Mouse (Mus musculus): ENCODE measurements around the gene Ntng1.

Gene Ntng1

DNA sequence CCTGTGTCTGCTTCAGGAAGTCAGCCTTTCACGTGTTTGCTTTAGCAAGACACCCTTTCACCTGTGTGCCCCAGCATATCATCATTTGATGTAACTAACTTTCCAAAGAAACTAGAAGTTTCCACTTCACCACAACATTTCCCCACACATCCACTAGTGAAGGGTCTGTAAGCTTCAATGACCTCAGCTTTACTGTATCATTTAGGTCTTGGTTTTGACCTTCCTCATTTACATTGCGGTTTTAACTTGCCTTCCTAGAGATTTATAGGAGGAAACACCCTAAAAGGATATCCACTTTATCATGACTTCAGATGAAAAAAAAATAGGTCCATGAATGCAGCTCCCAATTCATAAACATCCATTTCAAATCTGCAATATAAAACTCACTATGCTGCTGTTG, 89.7 kb downstream of the Ntng1 start:
- DNase-seq: no peak

DNA sequence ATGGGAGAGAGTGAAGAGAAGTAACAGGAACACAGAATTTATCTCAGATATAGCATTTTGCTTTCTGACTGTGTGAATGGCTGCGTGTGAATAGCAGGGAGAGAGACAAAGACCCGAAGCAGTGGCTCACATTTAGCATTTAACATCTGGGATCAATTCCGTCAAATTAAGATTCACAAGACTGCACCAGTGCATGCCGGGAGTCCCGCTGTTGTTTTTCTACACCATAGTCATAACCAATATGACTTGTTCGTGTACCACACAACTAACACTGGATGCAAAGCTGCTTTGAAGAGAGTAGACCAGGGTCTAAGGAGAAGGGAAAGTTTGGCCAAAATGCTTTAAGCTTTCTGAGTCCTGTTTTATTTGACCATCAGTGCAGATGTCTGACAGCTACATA, 95.7 kb downstream of the Ntng1 start:
- DNase-seq: no peak

DNA sequence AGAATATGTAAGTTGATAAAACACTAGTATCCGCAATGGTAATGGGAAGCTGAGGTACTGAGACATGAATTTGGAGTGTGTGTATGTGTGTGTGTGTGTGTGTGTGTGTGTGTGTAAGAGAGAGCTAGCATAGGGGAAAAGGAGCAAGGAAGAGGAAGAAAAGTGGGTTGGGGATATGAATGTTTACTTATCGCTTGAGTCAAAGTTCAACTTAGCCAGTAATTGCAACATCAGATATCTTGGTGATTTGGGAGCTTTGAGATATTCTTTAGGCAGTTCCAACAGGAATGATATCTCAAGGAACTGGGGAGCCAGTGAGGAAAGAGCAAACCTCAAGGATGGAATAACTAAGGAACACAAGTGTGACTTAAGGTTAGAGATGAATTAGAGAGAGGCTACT, 97.1 kb downstream of the Ntng1 start:
- DNase-seq: no peak

DNA sequence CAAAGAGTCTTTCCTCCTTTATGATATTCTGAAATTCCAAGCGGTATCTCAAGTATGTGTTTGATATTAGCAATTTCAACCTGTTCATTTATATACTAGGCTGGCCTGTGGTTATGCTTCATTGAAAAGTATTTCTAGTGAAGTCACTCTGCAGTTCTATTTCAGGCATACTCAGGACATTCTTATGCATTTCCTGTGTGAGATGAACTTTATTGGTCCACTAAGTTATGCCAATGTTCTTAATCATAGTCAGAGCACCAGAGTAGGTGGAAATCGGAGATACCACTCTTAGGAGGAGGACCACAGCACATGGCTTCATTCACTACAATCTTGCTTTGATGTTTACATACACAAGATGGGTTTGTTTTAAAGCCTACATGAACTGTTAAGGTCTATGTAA, 99.6 kb downstream of the Ntng1 start:
- no peak for DNase-seq

DNA sequence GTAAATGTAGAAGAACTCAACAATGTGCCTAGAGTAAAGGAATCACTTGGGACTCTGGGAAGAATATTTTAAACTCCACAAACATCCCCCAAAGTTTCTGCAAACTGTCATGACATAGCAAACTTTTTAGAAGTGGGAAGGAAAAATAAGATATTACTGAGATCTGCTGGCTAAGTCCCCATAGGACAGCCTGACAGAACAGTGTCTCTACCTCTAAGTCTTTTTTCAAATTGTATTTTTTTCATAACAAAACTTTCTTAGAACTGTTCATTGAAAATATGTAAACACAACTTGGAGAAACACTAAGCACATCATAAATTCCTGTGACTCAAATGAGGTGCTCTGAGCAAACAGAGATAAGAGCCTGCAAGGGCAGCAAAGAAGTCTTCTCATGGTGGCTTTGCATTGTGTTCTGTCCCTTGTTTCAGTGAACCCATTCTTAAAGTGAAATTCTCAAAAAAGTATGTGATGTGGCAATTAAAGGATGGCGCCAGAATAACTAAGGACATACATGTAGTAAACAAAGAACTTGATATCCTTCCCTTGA, 100.1 kb downstream of the Ntng1 start:
- no peak for DNase-seq

DNA sequence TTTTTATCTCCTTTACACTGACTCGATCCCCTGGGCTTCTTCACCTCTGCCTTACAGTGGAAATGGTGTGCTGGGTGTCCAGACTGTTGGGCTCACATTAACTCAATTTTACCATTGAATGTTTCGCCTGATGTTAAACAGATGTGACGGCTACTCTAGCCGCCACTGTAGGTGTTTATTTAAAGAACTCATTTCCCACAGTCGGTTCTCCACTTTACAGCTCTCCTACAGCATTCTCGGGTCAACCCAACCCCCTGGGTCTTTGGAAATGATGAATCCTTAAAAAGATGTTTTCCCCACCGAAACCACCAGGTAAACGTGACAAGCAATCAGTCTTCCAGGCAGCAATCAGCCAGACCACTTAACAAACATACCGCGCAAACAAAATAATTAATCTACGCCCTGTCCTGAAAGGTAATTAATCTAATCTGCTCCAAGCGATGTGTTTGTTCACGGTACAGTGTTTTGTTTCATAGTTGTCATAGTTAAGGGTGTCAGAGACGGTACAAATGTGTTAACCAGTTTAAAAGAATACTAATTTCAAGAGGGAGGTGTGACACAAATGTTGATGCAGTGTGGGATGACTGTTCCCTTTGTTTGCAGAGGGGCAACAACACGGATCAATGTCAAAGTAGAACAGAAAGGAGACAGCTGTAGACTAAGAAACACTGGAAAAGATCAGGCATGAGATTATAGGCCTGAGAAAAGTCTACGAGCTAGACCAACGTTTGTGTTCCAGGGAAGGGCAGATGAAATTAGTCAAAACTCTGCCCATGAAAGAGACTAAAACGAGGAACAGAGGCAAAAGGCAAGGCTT, 120.8 kb downstream of the Ntng1 start:
- DNase-seq: no peak

DNA sequence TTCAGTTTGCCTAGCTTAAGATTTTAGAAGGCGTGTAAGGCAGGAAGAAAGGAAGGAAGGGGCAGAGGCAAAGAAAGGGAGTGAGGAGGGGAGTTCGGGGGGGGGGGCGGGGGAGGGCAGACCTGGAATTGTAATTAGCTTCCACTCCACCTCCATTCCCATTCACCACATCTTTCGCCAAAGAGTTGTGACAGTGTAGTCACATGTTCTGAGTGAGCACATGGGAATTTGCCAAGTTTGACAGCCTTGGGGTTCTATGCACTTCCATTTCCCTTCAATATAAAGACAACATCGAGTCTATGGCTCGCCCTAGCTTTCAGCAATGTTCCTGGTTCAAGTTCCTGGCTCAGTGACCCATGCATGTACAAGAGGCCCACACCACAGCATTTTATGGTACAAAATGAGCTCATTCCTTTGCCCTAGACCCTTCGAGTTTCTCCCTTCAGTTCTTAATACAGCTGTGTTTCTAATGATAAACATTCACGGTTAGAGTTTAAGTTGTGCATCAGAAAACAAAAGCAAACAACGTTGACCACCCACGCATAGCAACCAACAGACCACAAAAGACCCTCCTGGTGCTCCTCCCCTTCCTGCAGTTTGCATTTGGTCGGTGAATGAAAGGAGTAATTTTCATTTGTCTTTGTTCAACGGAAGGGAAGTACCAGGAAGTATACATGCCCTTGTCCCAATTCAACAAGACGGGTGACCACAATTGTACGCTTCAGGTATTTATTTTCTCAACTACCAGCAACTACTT, 132.8 kb downstream of the Ntng1 start:
- DNase-seq: no peak

DNA sequence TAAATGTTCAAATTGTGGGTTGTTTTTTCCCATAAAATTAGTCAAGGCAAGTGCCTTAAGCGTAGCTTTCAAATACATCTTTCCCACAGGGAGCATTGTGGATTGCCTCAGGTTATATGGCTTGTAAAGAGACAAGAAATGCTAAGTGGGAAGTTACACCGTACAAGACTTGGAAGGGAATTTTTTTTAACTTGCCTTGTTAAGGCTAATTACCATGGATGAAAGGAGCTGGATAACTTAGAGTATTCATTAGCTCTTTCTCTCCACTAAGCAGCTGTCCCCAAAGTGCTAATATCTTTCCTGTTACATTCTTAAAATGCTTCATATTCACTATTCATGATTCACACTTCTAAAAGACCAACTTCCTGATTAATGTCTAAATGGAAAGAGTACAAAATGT, 133.4 kb downstream of the Ntng1 start:
- DNase-seq: no peak

DNA sequence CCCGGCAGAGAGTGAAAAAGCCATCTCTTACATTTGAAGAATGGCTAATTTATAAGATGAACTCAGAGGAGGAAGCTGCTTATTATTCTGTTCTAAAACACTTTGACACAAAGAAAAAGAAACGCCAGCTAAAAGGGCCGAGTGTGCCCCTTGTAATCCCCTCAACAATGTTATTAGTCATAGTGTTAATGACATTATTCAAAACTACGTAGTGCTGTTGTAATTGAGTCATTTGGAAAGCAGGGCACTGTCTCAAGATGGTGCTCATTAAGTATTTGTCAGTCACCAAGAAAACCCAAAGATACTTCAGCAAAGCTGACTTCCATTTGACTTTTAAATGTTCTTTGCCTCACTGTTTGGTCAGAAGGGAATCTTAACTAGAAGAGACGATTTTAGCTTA, 143.5 kb downstream of the Ntng1 start:
- no peak for DNase-seq

DNA sequence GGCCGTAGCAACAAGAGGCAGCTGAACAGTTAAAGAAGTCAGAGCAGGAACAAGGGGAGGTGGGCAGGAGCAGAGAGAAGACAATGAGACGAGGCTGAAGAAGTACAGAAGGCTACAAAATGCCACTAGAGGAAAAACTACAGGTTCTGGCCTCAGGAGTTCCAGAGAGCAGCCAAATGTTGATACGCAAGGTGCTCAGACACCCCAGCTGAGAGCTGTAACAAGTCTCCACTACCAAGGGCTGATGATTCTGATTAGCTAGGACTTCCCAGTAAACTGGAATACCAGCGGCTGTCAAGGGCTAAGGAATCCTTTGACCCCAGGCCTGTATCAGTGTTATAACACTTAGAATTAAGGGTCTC, 148.2 kb downstream of the Ntng1 start:
- DNase-seq: no peak

DNA sequence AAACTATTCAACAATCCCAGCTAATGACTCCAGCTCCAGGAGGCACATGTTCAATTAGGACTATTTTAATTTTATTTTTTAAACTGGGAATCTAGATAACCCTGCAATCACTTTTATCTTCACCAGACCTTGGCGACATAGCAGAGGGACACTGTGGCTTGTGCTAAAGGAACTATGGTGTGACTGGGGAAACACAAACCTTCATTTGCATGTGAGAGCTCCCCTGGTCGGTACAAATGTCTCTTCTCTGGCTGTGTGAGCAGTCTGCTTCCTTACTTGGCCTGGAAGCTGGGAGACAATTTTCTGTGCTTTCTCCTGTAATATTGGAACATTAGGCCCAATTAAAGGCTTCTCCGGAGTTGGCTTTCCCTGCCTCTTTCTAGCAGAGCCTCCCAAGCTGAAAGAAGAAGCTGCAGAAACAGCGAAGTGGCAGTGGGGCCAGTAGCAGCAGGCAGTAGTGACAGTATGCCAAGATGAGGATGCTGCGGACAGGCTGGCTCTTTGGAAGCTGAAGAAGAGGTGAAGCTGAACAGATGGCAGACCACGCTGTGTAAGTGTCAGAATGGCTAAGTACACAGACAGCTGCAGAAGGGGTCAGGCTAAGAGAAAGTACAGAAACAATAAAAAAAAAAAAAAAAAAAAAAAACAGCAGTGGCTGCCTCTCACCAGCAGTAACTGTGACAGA, 148.7 kb downstream of the Ntng1 start:
- no peak for DNase-seq

DNA sequence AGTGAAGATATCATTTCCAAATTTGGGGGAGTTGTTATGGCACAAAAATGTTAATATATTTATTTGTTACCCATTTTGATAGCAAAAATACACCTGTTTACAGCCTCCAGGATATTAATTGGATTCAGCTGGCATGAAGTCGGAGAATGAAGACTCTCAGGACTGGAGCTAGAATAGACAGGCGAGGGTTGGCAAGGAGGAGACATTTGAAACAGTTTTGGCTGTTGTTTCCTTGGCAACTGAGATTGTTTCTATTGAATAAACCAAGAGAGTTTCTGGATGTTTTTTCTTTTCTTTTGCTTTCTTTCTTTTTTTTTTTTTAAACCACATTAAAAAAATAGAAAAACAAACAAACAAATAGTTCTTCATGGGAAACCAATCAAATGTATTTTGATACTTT, 159.7 kb downstream of the Ntng1 start:
- DNase-seq: no peak

DNA sequence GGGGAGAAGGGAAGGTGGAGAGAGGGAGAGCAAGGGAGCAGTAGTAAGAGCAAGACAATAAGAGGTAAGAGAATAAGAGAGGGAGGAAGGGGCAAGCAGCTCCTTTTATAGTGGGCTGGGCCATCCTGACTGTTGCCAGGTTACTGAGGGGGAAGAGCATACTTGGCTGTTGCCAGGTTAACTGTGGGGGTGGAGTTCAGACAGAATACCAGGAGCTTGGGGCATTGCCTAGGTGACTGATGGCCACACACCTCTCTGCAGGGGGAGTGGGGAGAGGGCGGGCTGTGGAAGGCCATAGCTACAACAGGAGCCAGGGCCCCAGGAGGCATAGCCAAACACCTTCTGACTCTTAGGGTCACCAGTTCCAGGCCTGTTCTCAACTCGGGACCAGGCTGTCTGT, 166.2 kb downstream of the Ntng1 start:
- DNase-seq: no peak

DNA sequence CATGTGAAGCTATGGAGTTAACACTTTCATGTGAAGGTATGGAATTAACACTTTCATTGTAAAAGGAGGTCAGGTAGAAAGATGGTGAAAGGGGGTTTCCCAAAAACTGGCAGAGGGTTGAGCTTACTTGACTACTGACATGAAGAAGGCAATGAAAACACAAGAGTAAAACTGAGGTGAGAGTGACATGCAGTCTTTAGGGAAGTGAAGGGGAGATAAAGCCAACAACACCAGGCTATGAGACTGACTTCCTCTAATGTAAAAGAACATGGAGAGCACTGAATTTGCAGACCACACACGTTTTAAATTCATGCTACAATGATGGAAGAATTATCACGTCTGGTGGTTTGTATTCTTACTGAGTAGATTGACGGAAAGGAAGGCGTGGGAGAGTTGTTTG, 168.7 kb downstream of the Ntng1 start:
- no peak for DNase-seq

DNA sequence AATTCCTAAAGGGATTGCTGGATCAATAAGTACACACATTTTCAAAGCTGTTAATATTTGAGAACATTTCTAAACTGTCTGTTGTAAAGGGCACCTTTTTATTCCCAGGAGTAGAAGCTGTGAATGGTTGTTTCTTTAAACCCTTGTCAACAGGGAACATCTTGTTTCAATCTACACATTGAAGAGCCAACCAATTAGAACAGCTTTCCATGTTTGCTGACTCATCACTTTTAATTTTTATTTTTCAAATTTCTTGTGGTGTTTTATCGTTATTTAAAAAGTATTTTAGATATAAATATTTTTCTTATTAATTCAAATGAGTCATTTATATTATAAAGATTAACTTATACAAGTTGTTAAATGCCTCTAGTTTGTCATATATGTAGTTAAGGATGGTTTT, 172.3 kb downstream of the Ntng1 start:
- DNase-seq: no peak

DNA sequence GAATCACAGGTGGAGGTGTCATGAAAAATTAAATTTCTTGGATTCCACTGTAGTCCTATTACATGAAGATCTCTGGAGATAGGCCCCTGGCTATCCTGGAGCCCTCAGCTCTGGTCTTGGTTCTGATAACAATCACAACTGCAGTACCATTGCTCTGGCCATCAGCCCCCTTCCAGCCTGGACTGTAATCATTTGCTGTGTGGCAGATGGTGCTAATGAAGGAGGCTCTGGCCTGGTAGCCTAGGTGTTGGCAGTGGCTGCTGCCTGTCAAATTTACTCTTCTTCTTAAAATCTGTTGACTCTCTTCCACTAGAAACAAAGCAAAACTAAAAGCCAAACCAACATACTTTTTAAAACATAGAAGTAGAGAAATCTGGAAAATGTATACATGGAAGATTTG, 173.6 kb downstream of the Ntng1 start:
- no peak for DNase-seq

DNA sequence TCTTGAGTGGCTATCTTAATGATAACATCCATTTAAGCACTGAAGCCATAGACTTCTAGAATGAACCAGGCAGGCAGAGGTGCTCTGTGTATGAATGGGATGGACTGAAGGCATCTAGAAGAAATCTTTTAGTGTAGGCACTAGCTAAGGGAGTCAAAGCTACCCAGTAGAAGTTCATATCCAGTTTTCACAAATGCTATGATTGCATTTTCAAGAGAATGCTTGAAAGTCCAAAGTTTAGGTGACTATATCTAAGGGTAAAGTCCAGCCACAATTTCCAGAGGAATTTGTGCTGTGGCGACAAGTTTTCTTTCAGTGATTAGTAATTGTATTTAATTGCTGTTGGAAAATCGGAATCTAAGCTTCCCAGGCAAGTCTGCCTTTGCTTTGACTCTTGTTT, 181.2 kb downstream of the Ntng1 start:
- DNase-seq: no peak

DNA sequence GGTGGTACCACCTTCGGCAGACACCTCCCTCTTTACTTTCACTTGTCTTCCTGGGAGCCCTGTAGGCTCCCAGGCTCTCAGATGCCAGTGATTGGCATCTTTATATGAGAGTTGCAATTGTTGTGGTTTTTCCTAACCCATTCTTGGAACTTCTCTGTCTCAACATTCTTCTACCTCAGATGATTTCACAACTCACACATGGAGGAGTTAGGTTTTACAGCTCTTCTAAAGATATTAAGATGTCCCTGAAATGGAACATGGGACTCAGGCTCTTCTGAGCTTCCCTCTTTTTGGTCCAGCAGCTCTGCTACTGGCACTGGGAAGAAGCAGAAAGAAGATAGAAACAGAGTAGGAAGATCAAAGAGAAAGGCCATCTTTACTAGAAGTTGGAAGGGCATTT, 200.9 kb downstream of the Ntng1 start:
- no peak for DNase-seq

DNA sequence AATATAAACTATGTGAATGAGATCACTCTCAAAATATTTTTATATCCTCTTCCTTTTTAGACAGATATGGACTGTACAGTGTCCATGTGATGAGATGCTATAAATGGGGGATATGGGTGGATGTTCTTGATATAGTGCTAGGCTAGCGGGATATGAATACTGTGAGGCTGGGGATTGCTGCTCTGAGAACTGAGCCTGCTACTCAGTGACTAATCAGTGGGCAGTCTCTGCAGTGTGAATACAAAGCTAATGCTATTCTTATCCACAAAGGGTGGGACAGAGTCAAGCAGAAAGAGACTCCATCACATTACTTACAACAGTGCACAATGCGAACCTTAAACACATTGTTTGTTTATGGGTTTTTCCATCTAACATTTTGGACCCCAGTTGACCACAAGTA, 206.2 kb downstream of the Ntng1 start:
- DNase-seq: no peak

DNA sequence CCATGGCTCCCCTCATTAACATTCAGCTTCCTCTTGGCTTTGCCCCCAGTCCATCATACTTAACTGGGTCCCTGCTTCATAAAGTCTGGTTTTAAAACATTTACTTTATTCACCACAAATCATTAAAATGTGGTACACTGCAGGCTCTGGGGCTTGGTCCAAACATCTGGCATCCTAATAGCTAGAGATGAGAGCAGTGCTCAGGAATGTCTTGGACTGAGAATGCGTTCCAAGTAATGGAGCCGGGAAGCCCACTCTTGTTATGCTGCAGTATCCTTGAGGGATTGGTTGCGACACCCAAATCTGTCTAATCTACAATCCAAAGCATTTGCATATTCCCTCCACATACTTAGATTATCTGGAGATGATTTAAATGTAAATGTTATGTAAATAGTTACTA, 207.5 kb downstream of the Ntng1 start:
- DNase-seq: no peak

DNA sequence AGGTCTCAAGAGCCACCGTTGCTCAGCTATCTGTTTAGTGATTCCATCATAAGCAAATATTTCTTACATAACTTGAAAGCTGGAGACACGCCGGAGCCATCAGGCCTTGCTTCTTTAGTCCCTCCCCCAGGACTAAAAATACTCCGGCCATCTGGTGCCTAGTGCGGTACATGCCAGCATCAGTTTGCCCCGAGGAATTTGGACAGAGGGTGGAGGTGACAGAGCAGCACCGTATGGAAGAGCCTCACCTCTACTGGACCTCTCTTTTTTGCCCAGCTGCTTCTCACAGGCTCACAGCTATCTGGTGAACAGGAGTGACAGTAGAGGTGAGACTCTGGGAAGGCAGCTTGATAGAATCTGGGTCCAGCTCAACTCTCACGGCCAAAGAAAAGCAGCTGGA, 211.6 kb downstream of the Ntng1 start:
- DNase-seq: peak; percentile 6

DNA sequence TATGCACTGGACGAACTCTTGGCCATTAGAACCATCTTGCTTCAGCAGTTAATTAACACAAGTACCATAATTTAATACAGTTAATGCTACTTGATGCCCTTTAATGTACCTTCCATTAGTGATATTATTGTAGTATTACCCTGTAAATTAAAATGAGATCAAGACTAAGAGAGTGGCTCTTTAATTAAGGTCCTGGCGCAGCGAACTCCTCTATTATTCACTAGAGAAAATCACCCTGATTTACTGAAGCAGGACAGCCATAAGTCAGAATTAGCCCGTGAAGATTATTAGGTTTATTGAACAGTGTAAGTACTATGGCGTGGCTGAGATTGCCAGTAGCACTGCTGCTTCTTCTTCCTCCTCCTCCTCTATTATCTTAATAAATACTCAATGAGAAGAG, 212.8 kb downstream of the Ntng1 start:
- DNase-seq: no peak

DNA sequence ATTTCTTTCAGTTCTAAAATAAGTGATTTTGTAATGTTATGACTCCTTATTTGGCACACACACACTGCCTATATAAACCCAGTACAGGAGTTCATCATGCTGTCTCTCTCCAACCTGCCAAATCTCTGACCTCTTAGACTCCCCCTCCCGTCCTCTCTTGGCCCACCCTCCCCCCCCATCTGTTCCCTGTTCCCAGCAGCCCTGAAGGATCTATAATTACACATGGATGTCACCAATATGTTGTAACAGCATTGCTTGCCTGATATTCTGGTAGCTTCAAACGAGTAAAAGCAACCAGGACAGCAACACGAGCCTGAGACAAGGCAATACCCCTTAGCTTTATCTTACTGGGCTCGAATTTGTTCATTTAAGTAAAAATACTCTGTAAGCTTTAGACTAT, 220.0 kb downstream of the Ntng1 start:
- DNase-seq: no peak

DNA sequence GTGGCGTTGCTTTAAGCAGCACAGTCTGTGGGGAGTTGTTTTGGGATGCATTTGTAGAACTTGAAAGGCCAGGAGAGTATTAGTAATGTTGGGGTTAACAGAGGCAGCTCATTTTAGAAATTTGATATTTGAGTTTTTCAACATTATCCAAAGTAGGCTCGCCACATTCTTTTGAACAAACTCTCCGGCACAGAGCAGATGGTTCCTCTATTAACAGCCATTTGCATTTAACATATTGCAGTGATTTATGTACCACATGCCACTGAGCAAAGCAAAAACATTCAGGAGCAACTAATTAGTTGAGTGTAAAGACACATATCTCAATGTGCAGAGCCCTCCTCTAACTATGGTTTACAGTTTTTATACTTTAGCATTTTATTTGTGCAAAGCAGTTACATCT, 224.8 kb downstream of the Ntng1 start:
- no peak for DNase-seq

Data from lung, postnatal 14 days (tissue).